Mouse (Mus musculus) midbrain, embryonic 12.5 days (tissue): Measurements from ENCODE around the gene Actr1b. TPM values are rescaled to one million over a fixed set of nuclear protein-coding genes. Genes with fewer than 3 reads are reported as not detected.

Experiments
- ATAC-seq: fragments of 200-750 bp; cut with Nextera tagmentation; 2 replicates; pipeline ENCODE4 v1.8.0; 2017; ENCODE audit warnings: low read depth, moderate TSS enrichment, moderate library complexity; ENCODE audit not compliant: low FRiP score
- H3K27ac ChIP-seq: fragments of 300-500 bp; sonication (generic); replicated peaks from 2 replicates; pipeline ENCODE4 v1.5.1; 2016; ENCODE audit warnings: mild to moderate bottlenecking
- H3K27me3 ChIP-seq: fragments of 300-500 bp; sonication (generic); 2 replicates; pipeline ENCODE4 v1.6.1; 2016; ENCODE audit warnings: mild to moderate bottlenecking
- H3K36me3 ChIP-seq: fragments of 300-500 bp; sonication (generic); 2 replicates; pipeline ENCODE4 v1.6.1; 2016
- H3K4me1 ChIP-seq: fragments of 300-500 bp; sonication (generic); 2 replicates; pipeline ENCODE4 v1.6.1; 2016
- H3K4me2 ChIP-seq: fragments of 300-500 bp; sonication (generic); replicated peaks from 2 replicates; pipeline ENCODE4 v1.6.1; 2016; ENCODE audit warnings: mild to moderate bottlenecking, moderate library complexity
- H3K4me3 ChIP-seq: fragments of 300-500 bp; sonication (generic); 2 replicates; pipeline ENCODE4 v1.5.1; 2016; ENCODE audit warnings: mild to moderate bottlenecking
- H3K9ac ChIP-seq: fragments of 300-500 bp; sonication (generic); replicated peaks from 2 replicates; pipeline ENCODE4 v1.6.1; 2016; ENCODE audit warnings: mild to moderate bottlenecking, moderate library complexity
- H3K9me3 ChIP-seq: fragments of 300-500 bp; sonication (generic); 2 replicates; pipeline ENCODE4 v1.6.1; 2016; ENCODE audit warnings: mild to moderate bottlenecking
- WGBS: fragments of 180-500 bp; shearing (Covaris S2); methylation state at CpG from one replicate; pipeline ENCODE4 v1.1.7; 2016; 5-methylcytosine and 5-hydroxymethylcytosine counted together
- microRNA-seq: library from miRNA; unstranded; fragments of <30 nt; microRNA quantifications from one replicate; pipeline ENCODE4, GENCODE M21; 2017
- polyA plus RNA-seq: library from polyadenylated mRNA; unstranded; fragments of >200 nt; fragmentation: Nextera tagmentation; extraction: Ambion mirVana; gene quantifications from 2 replicates; pipeline ENCODE4 v1.2.1, GENCODE M21; 2016

The Actr1b gene
- polyA plus RNA-seq, 1 experiment from 2014 or later: 118 TPM

GRCm38 (mm10) chr1:36665934-36666333, 48.3 kb downstream of the Actr1b start:
- Histone ChIP-seq H3K9me3 (no peaks in the 10 kb centered on the region), H3K4me2 (no peak overlapping the region), H3K27ac (no peak overlapping the region), H3K9ac (no peak overlapping the region), H3K36me3 (no peaks in the 10 kb centered on the region), H3K27me3 (no peaks in the 10 kb centered on the region), H3K4me1 (no peaks in the 10 kb centered on the region), H3K4me3 (no peak overlapping the region)
- 68% methylated on average over 4 of the region's 4 CpGs for whole genome bisulfite sequencing
- ATAC-seq: no peak

GRCm38 (mm10) chr1:36665165-36665723, 49.0 kb downstream of the Actr1b start:
- no peak overlapping the region for H3K4me2 ChIP-seq
- H3K27me3 ChIP-seq: no peaks in the 10 kb centered on the region
- no peak overlapping the region for H3K9ac ChIP-seq
- H3K27ac ChIP-seq: no peak overlapping the region
- H3K36me3 ChIP-seq: no peaks in the 10 kb centered on the region
- WGBS: 64% methylated on average over 11 of the region's 11 CpGs
- no peak overlapping the region for H3K4me3 ChIP-seq
- no peaks in the 10 kb centered on the region for H3K4me1 ChIP-seq
- no peaks in the 10 kb centered on the region for H3K9me3 ChIP-seq
- no peak for ATAC-seq

DNA sequence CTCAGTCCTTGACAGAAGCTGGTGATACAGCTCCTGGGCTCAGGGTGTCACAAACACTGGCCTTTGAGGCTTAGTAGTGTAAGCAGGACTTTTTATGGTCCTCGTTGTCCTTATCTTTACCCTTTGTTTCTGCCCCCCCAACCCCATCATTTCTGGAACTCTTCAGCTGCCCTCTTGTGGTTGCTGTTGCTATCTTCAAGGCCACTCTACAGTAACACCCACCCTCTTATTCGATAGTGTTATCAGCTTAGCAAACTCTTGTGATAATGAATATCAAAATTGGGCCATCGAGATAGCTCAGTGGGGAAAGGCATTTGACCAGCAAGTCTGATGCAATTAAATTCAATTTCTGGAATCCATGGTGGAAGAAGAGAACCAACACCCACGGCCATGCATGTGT, 49.8 kb downstream of the Actr1b start:
- Histone ChIP-seq H3K27me3 (no peaks in the 10 kb centered on the region), H3K4me2 (no peak overlapping the region), H3K4me3 (no peak overlapping the region), H3K27ac (no peak overlapping the region), H3K9me3 (no peaks in the 10 kb centered on the region), H3K36me3 (no peaks in the 10 kb centered on the region), H3K9ac (no peak overlapping the region), H3K4me1 (no peaks in the 10 kb centered on the region)
- no peak for ATAC-seq
- 77% methylated on average over 4 of the region's 4 CpGs for WGBS

GRCm38 (mm10) chr1:36658621-36659399, 55.4 kb downstream of the Actr1b start:
- Histone ChIP-seq H3K4me2 (no peak overlapping the region), H3K4me1 (no peaks in the 10 kb centered on the region), H3K4me3 (no peak overlapping the region), H3K36me3 (no peaks in the 10 kb centered on the region), H3K9me3 (no peaks in the 10 kb centered on the region), H3K27ac (no peak overlapping the region), H3K9ac (no peak overlapping the region), H3K27me3 (no peaks in the 10 kb centered on the region)
- ATAC-seq: no peak
- 80% methylated on average over 7 of the region's 7 CpGs for WGBS

- no peak for ATAC-seq
- no peaks in the 10 kb centered on the region for H3K36me3 ChIP-seq
- H3K4me1 ChIP-seq: no peaks in the 10 kb centered on the region
- no peak overlapping the region for H3K27ac ChIP-seq
- WGBS: 85% methylated on average over 4 of the region's 4 CpGs
- H3K27me3 ChIP-seq: no peaks in the 10 kb centered on the region
- H3K4me2 ChIP-seq: no peak overlapping the region
- H3K9me3 ChIP-seq: no peaks in the 10 kb centered on the region
- no peak overlapping the region for H3K4me3 ChIP-seq
- H3K9ac ChIP-seq: no peak overlapping the region
Measured at GRCm38 (mm10) chr1:36657658-36658415, 56.4 kb downstream of the Actr1b start.

DNA sequence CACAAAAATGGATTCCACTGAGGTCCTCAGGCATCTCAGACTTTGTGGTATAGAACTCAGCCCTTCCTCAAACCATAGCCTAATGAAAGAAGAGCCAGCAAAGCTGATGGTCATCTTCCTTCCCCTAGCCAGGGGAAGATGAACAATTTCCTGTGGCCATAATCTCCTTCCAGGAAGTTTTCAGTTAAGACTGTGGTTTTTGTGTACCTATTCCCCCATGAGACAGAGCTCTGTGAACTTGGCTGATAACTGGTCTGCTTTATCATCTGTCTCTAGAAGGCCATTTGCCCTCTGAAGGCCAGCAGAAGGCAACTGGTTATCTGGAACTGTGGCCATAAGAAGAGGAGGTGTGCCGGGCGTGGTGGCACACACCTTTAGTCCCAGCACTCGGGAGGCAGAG, 58.0 kb downstream of the Actr1b start:
- H3K36me3 ChIP-seq: no peaks in the 10 kb centered on the region
- WGBS: 92% methylated on average over 3 of the region's 3 CpGs

GRCm38 (mm10) chr1:36655039-36655438, 59.2 kb downstream of the Actr1b start:
- Histone ChIP-seq H3K4me3 (no peak overlapping the region), H3K4me2 (no peak overlapping the region), H3K4me1 (no peaks in the 10 kb centered on the region), H3K9me3 (no peaks in the 10 kb centered on the region), H3K9ac (no peak overlapping the region), H3K27me3 (no peaks in the 10 kb centered on the region), H3K27ac (no peak overlapping the region), H3K36me3 (no peaks in the 10 kb centered on the region)
- WGBS: 84% methylated on average over 5 of the region's 5 CpGs
- ATAC-seq: no peak

More for the DNA sequence above, 58.0 kb downstream of the Actr1b start:
- no peak overlapping the region for H3K4me2 ChIP-seq
- H3K27ac ChIP-seq: no peak overlapping the region
- ATAC-seq: no peak
- no peaks in the 10 kb centered on the region for H3K9me3 ChIP-seq
- no peaks in the 10 kb centered on the region for H3K4me1 ChIP-seq
- no peak overlapping the region for H3K4me3 ChIP-seq
- H3K9ac ChIP-seq: no peak overlapping the region
- H3K27me3 ChIP-seq: no peaks in the 10 kb centered on the region

Small RNA genes within 50 kb of the gene (microRNA-seq; reads per million reads assigned to microRNA genes)
- not detected for gene Gm24133

Other genes with a start within 250 kb of the Actr1b start
- 10.2 and 10.5 TPM in 2 replicates for gene Cnnm4, start 242.8 kb downstream of the Actr1b start, polyA plus RNA-seq
- 3.8 and 4.6 TPM in 2 replicates for gene Cnnm3, start 202.6 kb downstream of the Actr1b start, polyA plus RNA-seq
- gene Ankrd23, start 177.5 kb downstream of the Actr1b start, polyA plus RNA-seq: 19.8 and 21.1 TPM in 2 replicates
- gene Gm42417, start 175.0 kb downstream of the Actr1b start, polyA plus RNA-seq: 0.55 TPM in 1 of 2 replicates, not detected in the other
- 19.6 and 19.8 TPM in 2 replicates for gene Ankrd39, start 167.0 kb downstream of the Actr1b start, polyA plus RNA-seq
- gene Sema4c, start 156.1 kb downstream of the Actr1b start, polyA plus RNA-seq: 35.2 and 37.6 TPM in 2 replicates
- gene Fam178b, start 31.2 kb downstream of the Actr1b start, polyA plus RNA-seq: not detected in 2 replicates
- 466 and 473 TPM in 2 replicates for gene Cox5b, start 23.0 kb downstream of the Actr1b start, polyA plus RNA-seq
- gene 4933424G06Rik, start 4.3 kb downstream of the Actr1b start, polyA plus RNA-seq: 0.27 TPM in 2 replicates
- gene Zap70, start 47.4 kb upstream of the Actr1b start, polyA plus RNA-seq: 0.24 and 0.26 TPM in 2 replicates
- 17.8 and 22.0 TPM in 2 replicates for gene Tmem131, start 229.2 kb upstream of the Actr1b start, polyA plus RNA-seq